Mouse (Mus musculus): Measurements from ENCODE around the gene Zcchc4.

DNA sequence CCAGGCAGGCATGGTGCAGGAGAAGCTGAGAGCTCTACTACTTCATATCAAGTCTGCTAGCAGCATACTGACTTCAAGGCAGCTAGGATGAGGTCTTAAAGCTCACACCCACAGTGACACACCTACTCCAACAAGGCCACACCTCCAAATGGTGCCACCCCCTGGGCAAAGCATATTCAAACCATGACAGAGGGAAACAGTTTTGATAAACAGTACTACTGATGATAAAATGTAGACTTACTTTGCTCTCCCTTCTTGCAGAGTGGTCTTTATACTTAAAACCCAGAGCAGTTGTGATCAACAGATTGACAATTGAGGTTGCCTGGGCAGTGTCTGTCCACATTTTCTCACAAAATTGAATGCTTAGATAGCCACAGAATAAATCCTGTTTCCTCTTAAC, 57.8 kb downstream of the Zcchc4 start:
- no peak for TF ChIP-seq POLR2A (IDR thresholded peaks at IDR 0.05; ENCODE audit: insufficient read depth, low read depth, low read length)
- no peak for TF ChIP-seq CTCF (IDR thresholded peaks at IDR 0.05)
- TF ChIP-seq EP300 (IDR thresholded peaks at IDR 0.05; ENCODE audit: insufficient read depth, low read depth, low read length): no peak
